30 mouse cellular contexts compared by ENCODE assay signal in genomic region chr7:139901981-139902380, GRCm38 (mm10). TPM values are rescaled to one million over a fixed set of nuclear protein-coding genes. Genes with fewer than 3 reads are reported as not detected.
"Had no signal": no experiment of that assay in that cellular context is flagged by ENCODE, and none has a peak within 500 bp of the region (broad histone marks: within the 10 kb centered on the region; RNA-seq: fewer than 3 reads in every experiment).

No protein-coding gene starts in this region.

- H3K27ac ChIP-seq: embryonic facial prominence, embryonic 10.5 days; embryonic facial prominence, embryonic 12.5 days; embryonic facial prominence, embryonic 13.5 days; embryonic facial prominence, embryonic 15.5 days; forebrain, embryonic 10.5 days; forebrain, embryonic 12.5 days; forebrain, embryonic 13.5 days; forebrain, embryonic 15.5 days; gastrocnemius, adult 2 months; heart, adult 2 months had no signal

- H3K9ac ChIP-seq: embryonic facial prominence, embryonic 12.5 days; embryonic facial prominence, embryonic 13.5 days; embryonic facial prominence, embryonic 15.5 days; forebrain, embryonic 12.5 days; forebrain, embryonic 13.5 days; forebrain, embryonic 15.5 days; forebrain, postnatal 0 days had no signal

- H3K4me3 ChIP-seq: embryonic facial prominence, embryonic 10.5 days; embryonic facial prominence, embryonic 12.5 days; embryonic facial prominence, embryonic 13.5 days; embryonic facial prominence, embryonic 15.5 days; erythroblast, embryonic 14.5 days; forebrain, embryonic 10.5 days; forebrain, embryonic 12.5 days; forebrain, embryonic 13.5 days; forebrain, embryonic 15.5 days; gastrocnemius, adult 2 months; heart, adult 2 months had no signal

- H3K4me2 ChIP-seq: embryonic facial prominence, embryonic 12.5 days; embryonic facial prominence, embryonic 13.5 days; embryonic facial prominence, embryonic 15.5 days; forebrain, embryonic 12.5 days; forebrain, embryonic 13.5 days; forebrain, embryonic 15.5 days had no signal

- ATAC-seq: forebrain, embryonic 13.5 days; forebrain, embryonic 14.5 days; forebrain, embryonic 15.5 days; forebrain, embryonic 16.5 days; forebrain, postnatal 0 days had no signal

- H3K27me3 ChIP-seq: forebrain, embryonic 15.5 days had no signal

- DNase-seq: cerebellum, adult 2 months; cerebellum, adult 8-10 months; cerebellum, adult 9-10 months; cerebellum, postnatal 10 days; cerebellum, postnatal 14 days; embryo, embryonic 11 days; forebrain, postnatal 0 days; gastrocnemius, adult 2 months; gastrocnemius, postnatal 10 days; gastrocnemius, postnatal 14 days; gastrocnemius, postnatal 25 days; gastrocnemius, postnatal 36 days; heart, adult 11 months; heart, adult 18-20 months; heart, adult 2 months had no signal

- H3K36me3 ChIP-seq: embryonic facial prominence, embryonic 10.5 days; embryonic facial prominence, embryonic 12.5 days; embryonic facial prominence, embryonic 13.5 days; embryonic facial prominence, embryonic 15.5 days; forebrain, embryonic 10.5 days; forebrain, embryonic 12.5 days; forebrain, embryonic 15.5 days had no signal

- H3K4me1 ChIP-seq: embryonic facial prominence, embryonic 15.5 days; forebrain, embryonic 13.5 days had no signal

- H3K9me3 ChIP-seq: embryonic facial prominence, embryonic 10.5 days; embryonic facial prominence, embryonic 12.5 days; embryonic facial prominence, embryonic 13.5 days; embryonic facial prominence, embryonic 15.5 days; forebrain, embryonic 10.5 days; forebrain, embryonic 12.5 days; forebrain, embryonic 13.5 days; forebrain, embryonic 15.5 days had no signal

RNA-seq across cellular contexts. Expression of gene Kndc1, which starts 7.5 kb away (rescaled TPM):
- polyA plus RNA-seq: erythroblast, embryonic 14.5 days had no signal

RNA-seq across cellular contexts. Expression of gene Utf1, which starts 41.6 kb away (rescaled TPM):
- polyA plus RNA-seq: embryonic facial prominence, embryonic 11.5 days; embryonic facial prominence, embryonic 14.5 days; erythroblast, embryonic 14.5 days; forebrain, embryonic 10.5 days; forebrain, embryonic 11.5 days; forebrain, embryonic 12.5 days; forebrain, embryonic 13.5 days; forebrain, embryonic 14.5 days; forebrain, embryonic 15.5 days; forebrain, embryonic 16.5 days; forebrain, postnatal 0 days; gonadal fat pad, adult 2 months; heart, adult 2 months had no signal
